Mouse (Mus musculus) lung, postnatal 0 days (tissue): ENCODE measurements at regions not wholly inside any gene's neighbourhood (a gene's known extent, or its start where the extent isn't known, plus 50 kb on each side); places are given as distances from the start of the nearest gene placed in this dataset.
A peak's percentile ranks its signal among the peaks of the same experiment; 100 is the strongest.

Experiments used
- ATAC-seq: fragments of 200-750 bp; cut with Nextera tagmentation; 2 replicates; pipeline ENCODE4 v1.8.0; 2017; ENCODE audit warnings: moderate library complexity
- DNase-seq: peaks from one replicate; pipeline ENCODE4 v3.0.0-alpha.2; 2016; ENCODE audit warnings: low spot score
- H3K27ac ChIP-seq: fragments of 300-500 bp; sonication (generic); 2 replicates; pipeline ENCODE4 v1.5.1; 2014; ENCODE audit warnings: antibody characterized with exemption, mild to moderate bottlenecking, low read length, mixed read lengths
- H3K27me3 ChIP-seq: fragments of 300-500 bp; sonication (generic); replicated peaks from 2 replicates; pipeline ENCODE4 v1.6.1; 2014; ENCODE audit warnings: low read length, mixed read lengths; ENCODE audit not compliant: insufficient read depth
- H3K36me3 ChIP-seq: fragments of 300-500 bp; sonication (generic); 2 replicates; pipeline ENCODE4 v1.6.1; 2014; ENCODE audit warnings: low read length, mixed read lengths; ENCODE audit not compliant: insufficient read depth
- H3K4me1 ChIP-seq: fragments of 300-500 bp; sonication (generic); 2 replicates; pipeline ENCODE4 v1.6.1; 2014; ENCODE audit warnings: antibody characterized with exemption, low read depth, low read length, mixed read lengths; ENCODE audit not compliant: insufficient read depth
- H3K4me2 ChIP-seq: fragments of 300-500 bp; sonication (generic); replicated peaks from 2 replicates; pipeline ENCODE4 v1.6.1; 2014; ENCODE audit warnings: low read depth, mild to moderate bottlenecking, low read length, moderate library complexity, mixed read lengths
- H3K4me3 ChIP-seq: fragments of 300-500 bp; sonication (generic); 2 replicates; pipeline ENCODE4 v1.5.1; 2014; ENCODE audit warnings: low read depth, low read length
- H3K9ac ChIP-seq: fragments of 300-500 bp; sonication (generic); replicated peaks from 2 replicates; pipeline ENCODE4 v1.6.1; 2014; ENCODE audit warnings: low read depth, mild to moderate bottlenecking
- H3K9me3 ChIP-seq: fragments of 300-500 bp; sonication (generic); 2 replicates; pipeline ENCODE4 v1.6.1; 2016; ENCODE audit warnings: low read length, mixed read lengths
- CTCF ChIP-seq: IDR thresholded peaks from 2 replicates; pipeline ENCODE4 v1.5.1; 2016; ENCODE audit warnings: antibody characterized with exemption, mild to moderate bottlenecking
- EP300 ChIP-seq: IDR thresholded peaks from 2 replicates; pipeline ENCODE4 v1.6.1; 2016; ENCODE audit warnings: antibody characterized with exemption, mild to moderate bottlenecking, control low read depth
- WGBS: fragments of 180-500 bp; shearing (Covaris S2); extraction: QIAGEN DNeasy Blood & Tissue Kit; methylation state at CpG from one replicate; pipeline ENCODE4 v1.1.7; 2014; 5-methylcytosine and 5-hydroxymethylcytosine counted together

DNA sequence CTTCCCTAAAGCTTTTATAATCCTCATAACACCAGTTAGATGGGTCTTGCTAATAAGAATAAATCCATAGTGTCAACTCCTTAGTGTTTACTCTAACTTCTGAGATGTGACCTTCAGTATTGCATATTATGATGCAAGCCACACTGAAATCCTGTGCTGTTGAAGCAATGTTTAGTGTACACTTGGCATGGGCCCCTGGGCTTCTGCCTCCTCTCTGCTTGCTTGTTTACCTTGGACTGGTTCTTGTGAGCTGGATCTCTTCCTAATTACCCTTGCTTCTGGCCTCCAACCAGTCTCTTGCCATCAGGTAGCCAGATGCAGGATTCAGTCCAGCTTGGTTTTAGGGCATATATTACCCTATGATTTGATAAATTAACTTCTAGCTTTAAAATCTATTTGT lies 57.0 kb downstream of the Rgs2 start:
- no peak overlapping the region for H3K9ac ChIP-seq
- TF ChIP-seq EP300 (peak; percentile 37; the same call in 1 of the 2 replicates), CTCF (no peak)
- H3K4me3 ChIP-seq: no peak overlapping the region
- H3K9me3 ChIP-seq: no peaks in the 10 kb centered on the region
- no peaks in the 10 kb centered on the region for H3K27me3 ChIP-seq
- no peaks in the 10 kb centered on the region for H3K36me3 ChIP-seq
- no peak overlapping the region for H3K27ac ChIP-seq
- ATAC-seq (peak; percentile 65), DNase-seq (peak; percentile 64)
- no peaks in the 10 kb centered on the region for H3K4me1 ChIP-seq
- H3K4me2 ChIP-seq: no peak overlapping the region

DNA sequence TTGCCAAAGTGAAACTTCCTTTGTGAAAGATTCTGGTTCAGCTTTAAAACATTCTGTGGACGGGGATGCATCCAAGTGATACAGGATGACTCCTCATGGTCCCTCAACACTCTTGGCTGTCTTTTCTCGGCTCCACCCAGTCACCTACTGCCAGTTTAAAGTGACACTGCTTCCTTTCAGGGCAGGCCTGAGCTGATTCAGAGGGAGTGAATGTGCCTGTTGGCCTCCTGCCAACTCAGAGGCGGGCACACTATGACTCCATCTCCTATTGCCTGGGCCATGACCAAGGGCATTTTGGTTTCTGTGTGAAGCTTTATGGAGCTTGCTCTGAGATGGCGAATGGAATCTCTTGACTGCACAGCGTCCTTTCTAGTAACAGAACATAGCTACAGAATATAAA lies 62.5 kb downstream of the Rgs2 start:
- H3K27me3 ChIP-seq: no peaks in the 10 kb centered on the region
- 53% methylated on average over 5 of the region's 5 CpGs for WGBS
- no peak overlapping the region for H3K4me2 ChIP-seq
- H3K4me1 ChIP-seq: no peaks in the 10 kb centered on the region
- H3K4me3 ChIP-seq: no peak overlapping the region
- peak; percentile 59 for DNase-seq
- ATAC-seq: peak; percentile 63
- H3K27ac ChIP-seq: no peak overlapping the region
- H3K9ac ChIP-seq: no peak overlapping the region
- no peak for TF ChIP-seq CTCF
- TF ChIP-seq EP300: peak; percentile 46; the same call in 1 of the 2 replicates
- H3K36me3 ChIP-seq: no peaks in the 10 kb centered on the region
- no peaks in the 10 kb centered on the region for H3K9me3 ChIP-seq

DNA sequence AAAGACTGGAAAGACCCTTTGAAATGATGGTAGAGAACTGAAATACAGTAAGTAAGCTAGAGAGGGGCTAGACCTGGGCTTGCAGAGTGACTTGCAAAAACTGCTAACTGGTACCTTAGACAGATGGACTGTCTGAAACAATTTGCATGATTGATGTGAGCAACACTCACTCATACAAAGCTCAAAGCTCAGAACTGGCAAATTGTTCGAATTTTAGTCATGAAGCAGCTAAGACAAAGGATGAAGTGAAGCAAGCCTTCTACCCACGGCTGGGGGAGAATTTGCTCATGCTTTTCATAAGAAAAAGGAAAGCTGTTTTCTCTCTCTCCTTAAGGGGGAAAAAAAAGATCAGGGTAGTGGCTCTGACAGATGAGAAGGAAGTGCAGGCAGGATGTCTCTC lies 64.5 kb downstream of the Rgs2 start:
- Histone ChIP-seq H3K4me2 (no peak overlapping the region), H3K4me3 (no peak overlapping the region), H3K36me3 (no peaks in the 10 kb centered on the region), H3K27ac (no peak overlapping the region), H3K27me3 (no peaks in the 10 kb centered on the region), H3K9ac (no peak overlapping the region), H3K4me1 (no peaks in the 10 kb centered on the region), H3K9me3 (no peaks in the 10 kb centered on the region)
- ATAC-seq: no peak
- WGBS: 30% methylated on average over 2 of the region's 2 CpGs
- DNase-seq: no peak
- no peak for TF ChIP-seq CTCF

DNA sequence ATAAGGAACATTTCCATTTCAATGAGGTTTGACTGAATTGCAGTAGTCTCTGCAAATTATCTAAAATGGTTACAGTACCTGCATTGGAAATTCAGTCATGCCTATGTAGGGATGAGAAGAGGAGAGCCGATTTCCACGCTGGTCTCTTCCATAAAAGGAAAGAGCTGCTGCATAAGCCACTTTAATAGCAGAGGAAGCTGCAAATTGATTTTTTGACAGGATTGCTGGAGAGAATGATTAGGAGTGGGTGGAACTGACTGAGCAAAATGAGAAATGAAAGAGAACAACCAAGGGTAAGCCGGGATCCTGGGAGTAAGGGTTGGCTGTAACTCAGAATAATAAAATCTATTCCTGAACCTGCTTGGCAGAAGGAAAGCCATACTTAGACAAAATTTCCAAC lies 65.4 kb downstream of the Rgs2 start:
- DNase-seq: no peak
- no peaks in the 10 kb centered on the region for H3K9me3 ChIP-seq
- H3K4me2 ChIP-seq: no peak overlapping the region
- no peak overlapping the region for H3K9ac ChIP-seq
- no peaks in the 10 kb centered on the region for H3K27me3 ChIP-seq
- WGBS: 67% methylated on average over 3 of the region's 3 CpGs
- H3K36me3 ChIP-seq: no peaks in the 10 kb centered on the region
- H3K4me1 ChIP-seq: no peaks in the 10 kb centered on the region
- TF ChIP-seq EP300 (no peak), CTCF (no peak)
- H3K4me3 ChIP-seq: no peak overlapping the region
- no peak overlapping the region for H3K27ac ChIP-seq
- no peak for ATAC-seq

DNA sequence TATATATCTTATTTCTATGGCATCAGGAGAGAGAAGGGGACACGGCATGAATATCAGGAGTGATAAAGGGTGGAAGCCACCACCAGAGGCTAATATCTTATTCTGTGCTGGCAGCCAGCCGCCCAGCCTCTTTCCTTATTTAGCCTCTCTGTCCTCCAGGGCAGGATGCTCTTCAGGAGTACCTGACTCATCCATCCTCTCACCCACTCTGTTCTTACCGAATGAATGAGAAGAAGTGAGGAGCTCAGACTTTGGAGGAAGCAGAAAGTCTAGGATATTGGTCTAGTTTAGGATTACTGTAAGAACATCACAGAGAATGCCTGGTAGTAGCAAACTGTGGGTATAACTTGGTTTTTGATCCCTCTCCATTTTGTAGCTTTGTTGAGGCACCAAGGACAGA lies 73.2 kb downstream of the Rgs2 start:
- Histone ChIP-seq H3K9me3 (no peaks in the 10 kb centered on the region), H3K27ac (no peak overlapping the region), H3K4me1 (no peaks in the 10 kb centered on the region), H3K36me3 (no peaks in the 10 kb centered on the region), H3K4me3 (no peak overlapping the region), H3K9ac (no peak overlapping the region), H3K27me3 (no peaks in the 10 kb centered on the region), H3K4me2 (no peak overlapping the region)
- DNase-seq (no peak), ATAC-seq (no peak)
- TF ChIP-seq CTCF: no peak
- TF ChIP-seq EP300: no peak
- WGBS: 81% methylated on average over 3 of the region's 3 CpGs

DNA sequence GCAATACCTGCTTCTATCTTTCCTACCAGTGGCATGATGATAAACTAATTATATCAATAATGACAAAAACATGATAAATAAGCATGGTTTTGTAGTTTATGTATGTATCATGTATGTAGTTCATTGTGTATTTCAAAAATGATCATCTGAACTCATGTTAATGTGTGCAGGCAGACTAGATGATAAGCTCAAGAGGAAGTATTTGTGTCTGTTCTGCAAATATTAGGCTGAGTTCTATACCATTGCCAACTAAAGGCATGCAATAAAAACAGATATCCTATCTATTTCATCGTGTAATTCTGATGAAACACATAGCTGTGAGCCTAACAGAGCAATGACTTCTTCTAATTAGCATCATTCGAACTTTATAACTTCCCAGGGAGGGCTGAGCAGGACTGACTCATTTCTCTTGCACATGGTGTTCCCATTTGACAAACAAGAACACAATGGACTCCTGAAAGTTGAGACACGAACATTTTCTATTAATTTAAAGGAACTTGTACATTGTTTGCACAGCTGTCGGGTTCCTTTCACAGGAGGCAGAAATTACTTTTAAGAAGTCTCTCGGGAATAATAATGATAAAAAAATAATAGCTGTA lies 74.3 kb downstream of the Rgs2 start:
- TF ChIP-seq EP300 (peak; percentile 78), CTCF (no peak)
- WGBS: 53% methylated on average over 5 of the region's 5 CpGs
- no peak overlapping the region for H3K4me3 ChIP-seq
- no peaks in the 10 kb centered on the region for H3K27me3 ChIP-seq
- no peak overlapping the region for H3K9ac ChIP-seq
- DNase-seq (no peak), ATAC-seq (no peak)
- H3K4me2 ChIP-seq: no peak overlapping the region
- H3K9me3 ChIP-seq: no peaks in the 10 kb centered on the region
- H3K36me3 ChIP-seq: no peaks in the 10 kb centered on the region
- no peaks in the 10 kb centered on the region for H3K4me1 ChIP-seq
- no peak overlapping the region for H3K27ac ChIP-seq

DNA sequence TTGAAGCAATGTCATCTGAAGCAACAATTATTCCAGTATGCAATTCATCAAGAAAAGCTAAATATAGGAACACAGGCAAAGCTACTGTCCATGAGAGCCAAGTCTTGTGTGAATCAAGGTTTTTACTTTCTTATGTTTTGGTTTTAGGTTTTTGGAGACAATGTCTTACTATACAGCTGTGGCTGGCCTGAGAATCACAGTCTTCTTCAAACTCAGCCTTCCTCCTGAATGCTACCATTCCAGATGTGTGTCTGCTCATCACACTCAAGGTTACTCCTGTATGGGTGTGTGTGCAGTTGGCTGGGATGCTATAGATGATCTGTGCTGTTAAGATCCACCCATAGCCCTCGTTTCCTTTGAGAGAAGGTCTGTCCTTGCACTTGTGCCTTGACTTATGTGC lies 81.5 kb downstream of the Rgs2 start:
- ATAC-seq: no peak
- Histone ChIP-seq H3K9me3 (no peaks in the 10 kb centered on the region), H3K9ac (no peak overlapping the region), H3K4me3 (no peak overlapping the region), H3K4me1 (0 out of 2 replicates have a peak, but pooled peaks cover 3% of the 10 kb centered on the region), H3K27me3 (no peaks in the 10 kb centered on the region), H3K27ac (no peak overlapping the region), H3K36me3 (no peaks in the 10 kb centered on the region), H3K4me2 (no peak overlapping the region)
- TF ChIP-seq CTCF: no peak
- no peak for TF ChIP-seq EP300
- WGBS: 44% methylated on average over 1 of the region's 1 CpGs
- DNase-seq: peak; percentile 49
